Mouse (Mus musculus) heart, postnatal 36 days (tissue): Measurements from ENCODE around the gene Add1. TPM values are rescaled to one million over a fixed set of nuclear protein-coding genes. Genes with fewer than 3 reads are reported as not detected.
A peak's percentile ranks its signal among the peaks of the same experiment; 100 is the strongest.

Experiments
- DNase-seq, 2 experiments: peaks; one replicate each; pipeline ENCODE4 v3.0.0; 2021 to 2022
- intact Hi-C: fragments of 180-260 bp; cut with DNase I; formaldehyde crosslinking; loops from one replicate; pipeline ENCODE4 v1.15.1; 2025
- total RNA-seq, 2 experiments: library from RNA; stranded (reverse); gene quantifications; 2 replicates each; pipeline ENCODE4 v1.2.3; 2021

Gene Add1
- total RNA-seq, 2 experiments from 2014 or later, result 128 to 131 TPM

DNA sequence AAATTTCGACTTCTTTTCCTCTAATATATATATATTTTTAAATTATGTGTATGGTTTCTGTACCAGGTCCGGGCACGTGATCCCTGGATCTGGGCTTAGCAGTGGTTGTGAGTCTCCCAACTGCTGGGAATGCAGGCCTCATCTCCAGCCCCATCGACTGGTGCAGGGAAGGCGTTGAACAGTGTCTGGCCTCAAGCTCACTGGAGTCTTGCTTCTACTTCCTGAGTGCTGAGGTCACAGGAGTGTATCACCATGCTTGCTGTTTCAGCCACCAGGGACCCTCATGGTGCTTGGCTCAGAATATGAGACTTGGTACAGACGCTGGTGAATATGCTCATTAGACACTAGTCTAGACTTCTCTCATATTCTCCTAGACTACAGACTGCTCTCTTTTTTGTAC is 19.2 kb downstream of the Add1 start:
- intact Hi-C loops, result no loop called here
- no peak for DNase-seq

DNA sequence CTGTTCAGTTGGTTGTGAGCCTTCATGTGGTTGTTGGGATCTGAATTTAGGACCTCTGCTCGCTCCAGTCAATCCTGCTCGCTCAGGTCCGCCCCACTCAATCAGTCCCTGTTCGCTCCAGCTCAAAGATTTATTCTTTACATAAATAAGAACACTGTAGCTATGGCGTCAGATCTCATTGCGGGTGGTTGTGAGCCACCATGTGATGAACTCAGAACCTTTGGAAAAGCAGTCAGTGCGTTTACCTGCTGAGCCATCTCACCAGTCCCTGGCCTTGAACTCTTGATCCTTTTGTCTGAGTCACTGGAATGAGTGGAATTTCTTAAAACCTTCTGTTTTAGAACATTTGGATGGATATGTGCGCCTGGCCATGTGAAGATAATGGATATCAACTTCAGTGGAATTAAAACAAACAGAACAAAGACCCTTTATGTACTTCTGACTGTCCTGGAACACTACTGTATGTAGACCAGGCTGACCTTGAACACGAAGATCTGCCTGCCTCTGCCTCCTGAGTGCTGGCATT is 19.8 kb downstream of the Add1 start:
- intact Hi-C loops, result no loop called here
- no peak for DNase-seq

DNA sequence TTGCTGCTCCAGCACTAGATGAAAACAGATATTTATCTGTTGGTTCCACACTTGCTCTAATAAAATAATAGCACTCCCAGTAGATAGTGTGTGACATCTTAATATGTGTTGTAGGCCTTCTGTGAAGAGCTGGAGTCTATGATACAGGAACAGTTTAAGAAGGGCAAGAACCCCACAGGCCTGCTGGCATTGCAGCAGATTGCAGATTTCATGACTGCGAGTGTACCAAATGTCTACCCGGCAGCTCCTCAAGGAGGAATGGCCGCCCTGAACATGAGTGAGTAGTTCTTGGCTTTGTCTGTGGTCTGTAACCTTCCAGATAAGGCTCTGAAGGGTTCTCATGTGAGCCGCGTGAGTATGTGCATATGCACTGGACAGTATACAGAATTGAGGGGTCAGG is 31.1 kb downstream of the Add1 start:
- no peak for DNase-seq

DNA sequence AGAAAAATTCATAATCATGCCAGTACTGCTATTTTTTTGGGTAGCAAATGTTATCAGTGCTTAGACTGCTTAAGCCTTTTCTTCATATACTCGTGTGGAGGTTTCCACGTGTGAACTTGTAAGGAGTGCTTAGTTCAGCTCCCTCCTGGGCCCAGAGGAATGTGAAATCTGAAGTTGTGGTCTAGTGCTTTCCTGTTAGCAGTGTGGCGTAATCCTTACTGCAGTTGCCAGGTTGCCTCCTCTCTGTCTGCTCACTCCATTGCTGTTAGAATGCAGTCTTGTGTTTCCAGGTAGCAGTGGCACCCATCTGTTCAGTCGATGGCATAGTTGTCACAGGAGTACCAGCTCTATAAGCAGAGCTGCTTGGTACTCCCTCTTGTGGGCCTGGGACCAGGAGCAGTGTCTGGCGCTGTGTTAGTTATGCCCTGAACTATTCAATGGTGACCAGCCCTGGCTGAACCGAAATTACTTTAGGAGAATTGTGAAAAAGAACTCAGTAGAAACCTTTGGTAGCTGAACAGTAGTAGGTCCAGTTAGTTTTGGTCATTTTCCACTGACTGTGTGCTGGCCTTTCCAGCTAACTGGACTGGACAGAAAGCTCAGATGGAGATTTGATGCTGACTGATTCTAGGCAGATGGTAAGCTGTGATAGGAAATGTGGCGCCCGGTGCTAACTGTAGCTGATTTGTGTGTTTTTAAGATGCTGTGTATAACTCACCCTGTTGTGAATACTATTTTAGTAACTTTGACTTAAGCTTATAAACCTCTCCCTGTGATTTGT is 33.8 kb downstream of the Add1 start:
- intact Hi-C loops, result no loop called here
- no peak for DNase-seq

More for the DNA sequence above, 31.1 kb downstream of the Add1 start:
- intact Hi-C loops, result no loop called here

DNA sequence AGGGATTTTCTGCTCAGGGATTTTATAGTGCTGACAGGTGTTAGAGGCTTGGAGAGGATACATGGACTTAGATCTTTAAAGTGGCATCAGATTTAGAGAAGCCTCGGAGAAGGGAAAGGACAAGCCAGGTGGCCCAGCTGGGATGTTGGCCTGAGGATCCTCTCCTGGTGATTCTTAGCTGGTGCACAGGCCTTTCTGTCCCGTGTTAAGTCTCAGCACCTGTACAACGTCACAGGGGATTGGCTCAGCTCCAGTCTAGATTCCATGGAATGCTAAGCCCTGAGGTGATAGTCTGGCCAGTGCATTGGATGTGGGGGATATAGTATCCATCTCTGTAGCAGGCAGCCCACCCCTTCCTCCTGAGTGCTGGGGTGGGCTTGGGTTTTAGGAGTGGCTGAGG is 34.8 kb downstream of the Add1 start:
- intact Hi-C loops, result no loop called here
- no peak for DNase-seq

DNA sequence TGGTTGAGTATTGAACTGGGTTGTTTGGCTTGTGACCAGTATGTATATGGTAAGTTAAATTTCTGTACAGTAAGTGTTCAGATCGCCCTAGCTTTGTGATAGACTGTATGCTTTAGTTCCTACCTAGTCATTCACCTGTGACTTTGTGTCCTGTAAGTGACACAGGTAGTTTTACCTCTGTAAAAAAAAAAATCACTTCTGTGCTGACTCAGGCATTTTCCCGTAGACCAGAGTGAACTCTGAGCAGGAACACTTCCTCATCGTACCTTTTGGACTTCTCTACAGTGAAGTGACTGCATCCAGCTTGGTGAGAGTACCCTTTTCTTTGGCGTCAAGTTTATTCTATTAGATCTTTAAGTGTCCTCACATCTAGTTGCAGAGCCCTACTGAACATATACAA is 36.5 kb downstream of the Add1 start:
- DNase-seq, result no peak
- intact Hi-C loops, result no loop called here

DNA sequence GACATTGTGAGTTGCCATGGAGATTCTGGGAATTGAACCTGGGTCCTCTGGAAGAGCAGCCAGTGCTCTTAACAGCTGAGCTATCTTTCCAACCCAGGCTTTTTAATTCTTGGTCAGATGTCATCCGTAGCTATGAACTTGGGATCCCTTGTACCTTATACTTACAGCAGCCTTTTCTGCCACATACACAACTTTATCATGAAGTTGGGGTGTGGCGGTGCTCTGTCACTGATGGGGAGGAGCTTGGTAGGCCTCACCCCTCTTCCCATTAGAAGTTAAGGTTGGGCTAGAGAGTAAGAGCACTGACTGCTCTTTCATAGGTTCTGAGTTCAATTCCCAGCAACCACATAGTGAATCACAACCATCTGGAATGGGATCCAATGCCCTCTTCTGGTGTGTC is 59.5 kb downstream of the Add1 start:
- no peak for DNase-seq
- intact Hi-C loops, result loop anchor here (10.0 kb wide), 1 partner anchor 268 kb away; the partner anchor contains the start of gene Fam193a

DNA sequence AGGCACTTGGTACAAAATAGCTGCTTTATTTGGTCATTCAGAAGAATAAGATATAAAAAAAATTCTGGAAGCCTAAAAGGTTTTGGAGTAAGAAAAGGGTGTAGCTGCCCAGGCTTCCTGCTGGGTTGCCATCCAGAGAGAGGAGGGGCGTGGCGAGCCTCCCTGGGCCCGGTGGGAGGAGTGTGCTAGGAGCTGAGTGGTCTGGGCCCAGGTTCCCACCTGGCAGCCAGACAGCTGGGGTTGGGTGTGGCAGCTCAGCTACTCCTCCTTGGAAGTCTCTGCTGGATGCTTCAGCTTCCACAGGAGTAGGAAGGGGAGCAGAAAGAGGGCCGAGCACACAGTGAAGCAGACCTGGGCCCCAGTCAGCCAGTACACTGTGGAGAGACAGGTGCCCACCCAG is 60.2 kb downstream of the Add1 start:
- intact Hi-C loops, result loop anchor here (10.0 kb wide), 1 partner anchor 269 kb away; the partner anchor contains the start of gene Fam193a
- DNase-seq, result peak; percentile 41 to 46

DNA sequence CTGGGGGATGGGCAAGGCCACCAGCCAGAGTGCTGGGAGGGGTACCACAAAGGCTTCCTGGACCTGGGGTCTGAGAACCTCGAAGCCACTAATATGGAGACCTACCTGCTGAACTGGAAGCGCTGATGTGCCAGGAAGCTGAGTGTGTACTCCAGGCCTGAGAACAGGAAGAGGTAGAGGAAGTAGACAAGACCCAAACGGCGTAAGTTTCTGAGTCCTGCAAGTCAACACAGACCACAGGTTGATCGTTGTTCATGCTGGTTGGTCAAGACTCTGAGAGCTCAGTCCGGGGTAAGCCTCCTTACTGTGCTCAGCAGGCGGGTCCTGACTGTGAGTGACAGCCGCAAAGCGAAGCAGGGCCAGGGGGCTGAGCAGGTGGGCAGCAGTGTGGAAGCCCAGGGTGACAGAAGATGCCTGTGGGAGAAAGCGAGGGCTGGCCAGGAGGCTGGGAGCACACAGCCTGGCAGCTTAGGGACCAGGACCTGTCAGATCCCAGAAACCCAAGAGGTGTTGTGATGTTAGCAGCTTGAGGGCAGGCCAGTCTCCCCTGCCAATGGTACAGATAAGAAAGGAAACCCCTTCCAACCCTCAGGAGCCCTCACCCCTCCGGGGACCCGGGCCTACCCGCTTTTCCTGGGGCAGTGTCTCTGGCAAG is 61.4 kb downstream of the Add1 start:
- intact Hi-C loops, result loop anchor here (10.0 kb wide), 1 partner anchor 270 kb away; the partner anchor contains the start of gene Fam193a
- DNase-seq, result no peak

DNA sequence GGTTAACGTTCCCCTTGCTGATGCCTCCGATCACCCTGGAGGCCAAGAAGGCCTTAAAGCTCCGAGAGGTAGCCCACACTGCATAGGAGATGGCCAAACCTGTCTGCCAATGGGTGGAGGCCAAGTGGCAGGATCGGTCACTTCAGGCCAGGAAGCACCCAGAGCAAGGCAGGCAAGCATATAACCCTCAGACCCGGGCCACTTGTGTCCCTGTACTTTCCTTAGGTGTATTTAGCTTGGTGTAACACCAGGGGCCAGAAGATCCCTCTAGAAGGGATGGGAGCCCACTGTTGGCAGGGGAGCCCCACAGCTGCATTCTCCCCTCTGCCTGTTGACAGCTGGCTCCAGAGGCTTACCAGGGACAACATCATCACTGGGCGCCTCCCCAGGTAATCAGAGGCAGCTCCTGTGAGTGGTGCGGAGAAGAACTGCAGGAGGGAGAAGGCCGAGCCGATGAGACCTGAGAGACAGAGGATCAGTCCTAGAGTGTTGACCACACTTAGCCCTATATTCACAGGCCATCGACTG is 62.3 kb downstream of the Add1 start:
- intact Hi-C loops, result loop anchor here (2.0 to 10.0 kb wide), 5 partner anchors 23 to 271 kb away; partner anchors contain the start of genes Fam193a and Sh3bp2
- peak in 1 of 2 experiments; percentile 18 for DNase-seq

DNA sequence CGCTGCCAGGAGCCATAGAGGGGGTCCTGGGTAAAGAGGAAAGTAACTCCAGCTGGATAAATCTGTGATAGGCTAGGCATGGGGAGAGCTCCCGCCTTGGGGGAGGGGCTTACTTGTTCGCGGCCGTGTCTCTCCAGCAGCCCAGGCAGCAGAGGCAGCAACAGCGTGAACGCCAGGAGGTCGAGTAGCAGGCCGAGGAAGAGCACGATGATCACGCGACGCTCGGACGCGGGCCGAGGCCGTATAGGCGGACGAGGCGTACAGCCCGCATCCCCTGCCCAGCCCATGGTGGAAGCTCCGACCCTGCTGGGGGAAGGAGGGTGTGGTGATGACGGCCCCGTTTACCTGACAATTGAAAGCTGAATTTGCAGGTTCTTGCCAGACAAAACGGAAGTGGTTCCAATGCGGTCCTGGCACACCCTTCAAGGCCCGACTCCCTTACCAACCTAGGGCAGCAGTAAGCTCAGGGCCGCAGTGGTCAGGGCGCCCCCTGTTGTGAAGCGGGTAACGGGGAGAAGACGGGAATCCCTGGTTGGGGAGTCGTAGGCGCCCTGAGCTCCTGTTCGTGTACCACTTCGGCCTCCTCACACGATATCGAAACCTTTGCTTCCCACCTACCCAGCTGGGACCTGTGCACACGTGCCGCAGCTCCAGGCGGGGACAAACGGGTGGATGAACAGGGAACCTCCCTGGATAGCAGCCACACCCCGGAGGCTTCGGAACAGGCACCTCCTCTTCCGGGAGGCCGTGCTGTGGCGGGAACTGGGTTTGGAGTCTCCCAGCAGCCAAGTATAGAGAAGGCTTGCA is 63.2 kb downstream of the Add1 start, which contains the start of gene Mfsd10:
Gene Mfsd10 (minus strand): TSS at position 732 of the 807 bp plus-strand sequence.
- intact Hi-C loops, result loop anchor here (2.0 to 10.0 kb wide), 5 partner anchors 22 to 272 kb away; partner anchors contain the start of genes Fam193a and Sh3bp2
- peak; percentile 78 to 79 for DNase-seq

DNA sequence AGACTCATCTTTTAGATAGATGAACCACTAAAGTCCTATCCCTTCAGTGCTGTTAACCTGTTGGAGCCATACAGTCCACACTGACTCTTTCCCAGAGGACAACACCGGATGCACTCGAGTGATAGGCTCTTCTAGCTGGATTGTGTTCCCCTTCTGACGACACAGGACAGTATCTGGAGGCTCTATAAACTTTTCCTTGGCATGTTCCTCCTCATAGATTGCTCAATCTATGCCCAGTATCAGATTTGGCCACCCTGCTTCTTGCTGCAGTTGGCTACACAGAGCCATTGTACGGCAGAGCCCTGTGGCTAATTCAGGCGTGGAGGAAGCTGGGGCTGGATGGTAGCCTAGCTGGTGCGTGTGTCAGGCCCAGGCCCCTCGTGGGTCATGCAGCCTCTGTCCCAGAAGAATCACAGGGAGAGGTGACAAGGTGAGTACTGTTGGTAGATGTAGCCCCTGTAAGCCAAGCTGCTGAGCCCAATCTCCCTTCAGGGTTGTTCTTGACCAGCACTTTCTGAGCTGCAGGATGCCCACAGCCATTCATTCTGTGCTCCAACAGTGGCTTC is 64.2 kb downstream of the Add1 start:
- no peak for DNase-seq
- intact Hi-C loops, result loop anchor here (2.0 to 10.0 kb wide), 5 partner anchors 21 to 273 kb away; partner anchors contain the start of genes Fam193a and Sh3bp2

DNA sequence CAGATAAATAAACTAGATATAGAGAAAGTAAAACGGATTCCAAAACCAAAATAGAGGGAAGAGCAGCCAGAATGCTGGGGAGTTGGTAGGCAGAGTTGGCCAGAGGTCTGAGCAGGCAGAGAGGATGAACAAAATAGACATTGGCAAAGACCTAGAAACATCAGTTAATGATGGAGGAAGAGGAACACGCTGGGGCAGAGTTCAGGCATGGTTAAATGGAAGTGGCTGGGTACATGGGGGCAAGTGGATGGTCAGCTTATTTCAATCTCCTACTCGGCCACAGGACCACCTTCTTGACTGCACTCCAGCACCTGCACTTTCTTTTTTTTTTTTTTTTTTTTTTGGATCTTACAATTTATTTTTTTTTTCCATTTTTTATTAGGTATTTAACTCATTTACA is 68.5 kb downstream of the Add1 start:
- intact Hi-C loops, result no loop called here
- DNase-seq, result no peak

DNA sequence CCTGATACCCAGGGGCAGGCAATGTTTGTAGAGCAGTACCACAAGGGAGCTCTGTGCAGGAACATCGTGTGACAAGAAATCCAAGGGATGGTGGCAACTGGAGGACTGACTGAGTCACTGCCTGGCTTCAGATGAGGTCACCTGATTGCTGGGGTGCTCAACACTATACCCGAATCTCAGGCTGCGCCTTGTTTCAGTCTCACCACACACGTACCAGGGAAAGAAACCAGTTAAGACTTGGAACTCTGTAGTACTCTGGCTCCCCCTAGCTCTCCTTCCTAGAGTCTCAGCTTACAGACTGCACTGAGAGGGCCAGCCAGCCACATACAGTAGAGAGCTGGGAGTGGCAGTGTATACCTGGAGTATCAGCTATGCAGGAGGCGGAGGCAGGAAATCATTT is 69.5 kb downstream of the Add1 start:
- peak; percentile 25 to 33 for DNase-seq
- intact Hi-C loops, result no loop called here

DNA sequence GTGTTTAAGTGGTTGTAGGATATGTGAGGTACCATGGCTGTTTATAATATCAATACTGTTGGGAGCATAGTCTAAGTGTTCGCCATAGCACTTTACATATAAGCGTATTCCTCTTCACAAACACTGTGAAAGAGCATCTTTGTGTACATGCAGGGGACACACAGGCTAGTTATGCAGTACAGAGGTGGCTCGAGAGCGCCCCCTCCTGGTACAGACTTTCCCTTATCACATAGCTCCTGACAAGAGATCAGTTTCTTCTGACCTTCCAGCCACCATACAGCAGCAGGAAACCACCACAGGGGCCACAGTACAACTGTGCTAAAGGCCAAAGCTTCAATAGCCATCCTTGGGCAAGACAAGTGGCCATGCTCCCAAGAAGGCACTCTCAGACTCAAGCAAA is 74.1 kb downstream of the Add1 start:
- DNase-seq, result peak; percentile 56 to 76
- intact Hi-C loops, result no loop called here

DNA sequence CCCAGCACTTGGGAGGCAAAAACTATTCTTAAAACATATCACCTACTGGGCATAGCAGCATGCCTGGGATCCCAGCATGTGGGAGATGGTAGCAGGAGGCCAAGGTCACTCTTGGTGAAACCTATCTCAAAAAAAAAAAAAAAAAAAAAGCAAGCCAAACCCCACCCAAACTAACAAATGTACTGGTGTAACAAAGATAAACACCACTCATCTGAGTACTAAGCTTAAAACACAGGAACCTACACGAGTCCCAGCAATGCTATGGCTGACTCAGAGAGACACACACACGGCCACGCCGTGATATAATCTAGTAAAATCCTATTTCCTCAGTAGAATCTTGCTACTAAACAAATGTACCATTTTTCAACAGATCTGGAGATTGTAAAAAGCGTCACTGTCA is 79.5 kb downstream of the Add1 start:
- DNase-seq, result no peak
- intact Hi-C loops, result loop anchor here (10.0 kb wide), 1 partner anchor 468 kb away; the partner anchor contains the start of gene Mxd4

DNA sequence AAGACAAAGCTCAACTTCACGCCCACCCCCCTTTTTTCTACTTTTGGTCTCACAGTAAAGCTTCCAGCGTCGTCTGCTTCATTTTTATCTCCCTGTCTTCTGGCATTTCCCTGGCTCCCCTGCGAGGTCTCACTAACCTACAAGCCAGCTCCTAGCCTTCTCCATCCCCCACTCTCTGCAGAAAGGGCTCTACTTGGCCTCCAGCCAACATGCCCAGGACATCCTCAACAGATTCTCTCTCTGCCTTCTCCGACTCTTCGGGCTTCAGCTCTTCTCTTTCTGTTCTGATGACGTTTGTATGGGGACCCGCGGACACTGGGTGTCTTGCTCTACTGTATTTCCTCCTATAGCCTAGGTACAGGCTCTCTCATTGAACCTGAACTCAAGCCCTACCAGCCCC is 81.4 kb downstream of the Add1 start:
- DNase-seq, result no peak
- intact Hi-C loops, result loop anchor here (10.0 kb wide), 1 partner anchor 470 kb away; the partner anchor contains the start of gene Mxd4

DNA sequence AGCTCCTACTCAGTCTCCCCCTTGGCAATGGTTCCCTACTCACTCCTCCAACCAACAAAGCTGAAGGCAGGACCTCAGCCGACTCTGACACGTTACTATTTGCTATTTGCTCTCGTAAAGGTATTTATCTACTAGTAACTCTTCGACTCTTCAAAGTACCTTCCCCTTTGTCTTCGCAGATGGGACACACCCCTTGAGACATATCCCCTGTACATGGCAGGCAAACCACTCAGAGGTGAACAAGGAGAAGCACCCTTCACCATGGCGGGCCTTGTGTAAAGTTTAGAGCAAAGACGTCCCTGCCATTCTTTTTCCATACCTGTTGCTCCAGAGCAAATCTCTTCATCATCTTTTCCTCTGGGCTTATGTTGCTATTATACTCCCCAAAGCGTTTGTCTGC is 84.1 kb downstream of the Add1 start:
- intact Hi-C loops, result loop anchor here (10.0 kb wide), 1 partner anchor 473 kb away; the partner anchor contains the start of gene Mxd4
- no peak for DNase-seq
